Mouse (Mus musculus) embryo, embryonic 9.5 days (tissue): ENCODE results near the gene Psg16.

ENCODE experiments used
- DNase-seq: peaks from one replicate; pipeline ENCODE4 v3.0.0-alpha.2; 2017; ENCODE audit errors: extremely low spot score

Psg16 gene

DNA sequence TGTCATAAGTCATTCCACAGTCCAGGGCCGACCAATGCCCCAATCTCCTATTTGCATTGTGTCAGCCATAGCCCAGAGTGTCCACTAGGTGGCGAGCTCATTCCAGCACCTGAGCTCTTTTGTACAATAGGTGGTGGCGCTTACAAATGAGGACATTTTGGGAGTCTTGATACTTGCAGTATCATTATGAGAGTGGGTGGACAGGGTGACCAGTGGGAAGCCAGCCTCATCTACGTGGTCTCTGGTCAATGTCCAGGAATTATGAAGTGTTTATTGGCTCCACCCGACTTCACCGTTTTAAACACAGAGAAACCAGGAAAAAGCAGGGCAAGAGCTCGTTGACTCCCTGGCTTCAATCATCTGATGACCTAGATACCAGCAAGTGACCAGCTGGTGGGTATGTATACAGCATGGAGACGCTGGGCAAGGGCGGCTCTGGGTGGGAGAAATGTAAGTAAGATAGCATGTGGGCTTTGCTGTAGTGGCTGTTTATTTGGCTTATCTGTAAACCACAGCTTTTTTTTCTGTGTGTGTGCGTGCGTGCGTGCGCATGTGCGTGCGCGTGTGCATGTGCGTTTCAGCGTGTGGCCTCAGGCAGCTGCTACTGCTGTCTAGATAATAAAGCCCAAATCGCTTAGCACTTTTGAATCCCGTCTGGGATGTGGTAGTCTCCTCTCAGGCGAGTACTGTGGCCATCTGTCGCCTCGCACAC is at the start of gene Psg16:
TSS of gene Psg16 (plus strand) at position 137 of the 712 bp plus-strand sequence.
- peak; percentile 55 for DNase-seq

DNA sequence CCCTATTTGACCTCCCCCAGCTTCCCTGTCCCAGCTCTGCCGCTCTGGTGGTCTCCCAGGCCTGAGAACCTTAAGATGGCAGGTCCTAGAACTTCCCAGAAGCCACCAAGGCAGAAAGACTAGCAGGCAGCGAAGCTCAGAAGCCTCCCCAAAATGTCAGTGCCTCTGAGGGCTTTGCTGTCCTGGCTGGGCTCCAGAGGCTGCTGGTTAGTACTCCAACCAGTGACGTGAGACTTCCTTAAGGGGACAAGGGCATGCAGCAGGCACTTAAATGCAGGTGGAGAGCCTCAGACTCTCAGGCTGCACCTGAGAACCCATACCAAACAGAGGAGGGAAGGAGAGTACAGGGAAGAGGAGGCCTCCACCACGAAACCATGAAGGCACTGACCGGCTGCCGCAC is 49.7 kb upstream of the Psg16 start:
- no peak for DNase-seq

DNA sequence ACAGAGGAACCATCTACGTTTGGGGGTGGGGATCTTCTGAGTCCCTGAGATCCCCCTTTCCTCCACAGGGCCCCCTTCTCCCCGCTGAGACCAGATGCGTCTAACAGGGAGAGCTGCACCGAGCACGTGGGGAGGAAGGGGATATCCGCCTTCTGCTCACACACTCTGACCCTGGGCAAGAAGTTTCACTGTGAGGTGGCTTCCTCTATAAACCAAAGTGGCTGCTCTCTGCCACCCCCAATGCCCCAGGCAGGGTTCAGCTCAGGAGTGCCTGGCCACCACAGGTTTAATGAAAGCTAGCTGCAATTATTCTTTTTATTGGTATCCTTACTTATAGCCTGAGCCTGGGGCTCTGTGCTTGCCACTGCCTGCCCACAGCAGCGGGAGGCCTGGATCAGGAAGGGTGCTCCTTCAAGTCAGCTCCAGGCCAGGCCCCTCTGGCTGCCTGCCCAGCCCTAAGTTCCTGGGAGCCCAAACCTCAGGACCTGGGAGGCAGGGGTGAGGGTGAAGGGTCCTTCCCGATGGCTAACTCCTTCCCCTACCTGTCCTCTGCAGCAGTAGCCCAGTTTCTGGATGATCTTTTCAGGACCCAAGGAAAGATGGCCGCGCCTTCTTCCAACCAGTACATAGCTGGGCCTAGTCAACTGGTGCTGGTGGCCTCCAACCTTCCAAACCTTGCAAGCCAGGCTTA is 48.9 kb upstream of the Psg16 start:
- DNase-seq = no peak

DNA sequence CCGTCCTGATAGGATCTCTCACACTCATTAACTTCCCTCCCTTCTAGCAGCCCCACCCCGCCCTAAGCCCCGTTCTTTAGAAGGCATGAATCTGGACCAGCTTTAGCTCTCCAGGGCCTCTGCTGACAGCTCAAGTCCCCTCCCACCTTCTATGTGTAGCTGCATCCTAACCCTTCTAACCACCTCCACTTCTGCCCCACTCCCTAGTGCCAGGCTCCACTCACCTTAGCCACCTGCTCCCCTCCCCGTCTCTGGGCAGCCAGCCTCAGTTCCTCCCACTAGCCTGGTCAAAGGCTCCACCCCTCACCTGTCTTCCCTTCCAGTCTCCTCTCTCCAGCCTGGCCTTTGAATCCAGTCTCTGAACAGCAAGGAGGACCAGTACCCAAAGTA is 48.3 kb upstream of the Psg16 start:
- DNase-seq = no peak

DNA sequence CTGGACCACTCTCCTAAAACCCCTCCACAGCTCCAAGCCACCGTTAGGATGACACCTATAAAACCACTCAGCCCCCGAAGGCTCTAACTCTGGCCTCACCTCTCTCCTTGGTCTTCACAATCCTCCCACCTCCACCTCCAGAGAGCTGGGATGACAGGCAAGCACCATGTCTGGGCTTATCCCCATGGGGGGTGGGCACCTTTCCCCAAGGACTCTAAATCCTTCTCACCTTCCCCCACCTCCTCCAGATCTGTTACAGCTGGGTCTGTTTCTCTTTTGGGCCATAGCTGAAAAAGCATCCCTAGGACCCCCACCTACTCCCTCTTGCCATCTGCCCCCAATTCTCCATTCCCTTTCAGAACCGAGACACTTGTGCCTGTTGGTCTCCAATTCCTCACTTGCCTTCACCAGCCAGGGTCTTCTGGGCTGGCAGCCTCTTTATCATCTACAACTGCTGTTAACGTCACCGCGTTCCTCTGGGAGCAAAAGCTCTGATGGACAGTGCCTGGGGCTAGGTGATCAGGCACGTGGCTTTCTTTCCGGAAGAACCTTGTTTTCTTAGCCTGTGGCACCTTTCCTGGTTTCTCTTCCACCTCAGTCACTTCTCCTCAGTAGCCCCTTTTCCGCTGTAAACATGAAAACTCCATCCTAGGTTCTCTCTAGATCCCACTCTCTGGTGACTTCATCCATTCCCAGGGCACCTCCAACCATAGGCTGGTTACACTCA is 47.8 kb upstream of the Psg16 start:
- DNase-seq = no peak

DNA sequence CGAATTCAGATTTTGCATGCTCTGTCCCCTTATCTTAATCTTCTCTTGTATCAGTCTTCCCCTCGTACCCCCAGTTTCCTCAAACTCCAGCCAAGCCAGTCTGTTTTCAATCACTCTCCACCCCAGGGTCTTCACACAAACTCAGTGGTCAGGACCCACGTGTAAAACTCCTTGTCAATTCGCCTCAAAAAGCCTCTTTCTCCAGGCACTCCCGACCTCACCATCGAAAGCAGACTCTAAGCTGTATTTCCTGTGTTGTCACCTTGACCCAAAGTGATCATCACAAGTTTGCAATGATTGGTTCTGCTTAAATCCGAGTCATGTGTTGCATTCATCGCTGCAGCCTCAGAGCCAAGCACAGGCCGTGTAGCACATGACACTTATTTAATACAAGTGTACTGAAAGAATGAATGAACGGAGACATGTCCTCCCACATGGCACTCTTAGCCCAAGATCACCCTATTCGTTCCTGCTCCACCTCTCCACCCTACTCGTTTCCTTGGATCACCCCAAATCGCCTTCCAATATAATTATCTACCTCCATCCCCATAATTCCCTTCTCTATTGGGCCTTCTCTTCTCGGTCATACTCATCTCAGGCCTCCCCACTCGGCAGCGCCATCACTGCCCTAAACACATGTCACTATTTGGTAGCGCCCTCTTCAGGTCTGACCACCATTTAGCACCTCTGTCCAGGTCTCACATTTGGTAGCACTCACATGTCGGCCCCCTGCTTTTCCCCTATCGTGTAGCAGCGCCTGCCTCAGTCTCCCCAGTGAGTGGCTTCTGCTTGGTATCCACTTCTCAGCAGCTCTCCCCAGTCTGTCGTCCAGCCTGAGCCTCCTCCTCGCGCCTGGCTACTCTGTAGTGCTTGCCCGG is 46.9 kb upstream of the Psg16 start:
- DNase-seq = no peak

DNA sequence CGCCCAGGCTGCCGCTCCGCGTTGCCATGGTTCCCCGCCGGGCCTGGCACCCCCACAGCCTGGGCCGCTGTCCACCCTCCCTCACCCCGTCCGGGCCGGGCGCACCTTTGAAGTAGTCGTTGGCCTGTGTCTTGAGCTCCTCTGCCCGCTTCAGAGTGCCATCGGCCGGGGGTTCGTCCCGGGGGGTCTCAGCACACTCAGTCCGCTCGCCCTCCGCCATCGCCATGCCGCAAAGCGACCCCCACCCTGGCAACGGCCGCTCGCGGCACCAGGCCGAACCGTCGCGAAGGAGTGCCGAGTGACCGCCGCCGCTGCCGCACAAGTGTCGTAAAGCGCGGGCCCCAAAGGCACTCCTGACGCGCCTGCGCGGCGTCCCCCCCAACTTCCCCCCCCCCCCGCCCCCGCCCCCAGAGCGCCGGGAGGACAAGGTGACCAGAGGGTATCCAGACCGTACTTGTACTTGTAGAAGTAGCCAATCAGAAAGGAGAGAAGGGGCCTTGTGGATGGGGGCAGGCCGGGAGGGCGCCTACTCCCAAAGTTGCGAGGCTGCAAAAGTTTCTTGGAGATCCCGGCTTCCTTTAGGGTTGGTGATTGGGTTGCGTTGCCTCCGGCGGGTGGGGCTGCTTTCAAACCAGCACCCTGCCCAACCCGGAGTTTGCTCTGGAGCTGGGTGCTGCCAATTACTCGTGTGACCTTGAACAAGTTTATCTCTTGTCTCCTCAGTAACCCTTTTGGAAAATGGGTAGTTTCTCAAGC is 46.1 kb upstream of the Psg16 start, which contains the start of gene Ppp5c:
TSS of gene Ppp5c (minus strand) at position 337 of the 756 bp plus-strand sequence.
- DNase-seq = peak; percentile 98

DNA sequence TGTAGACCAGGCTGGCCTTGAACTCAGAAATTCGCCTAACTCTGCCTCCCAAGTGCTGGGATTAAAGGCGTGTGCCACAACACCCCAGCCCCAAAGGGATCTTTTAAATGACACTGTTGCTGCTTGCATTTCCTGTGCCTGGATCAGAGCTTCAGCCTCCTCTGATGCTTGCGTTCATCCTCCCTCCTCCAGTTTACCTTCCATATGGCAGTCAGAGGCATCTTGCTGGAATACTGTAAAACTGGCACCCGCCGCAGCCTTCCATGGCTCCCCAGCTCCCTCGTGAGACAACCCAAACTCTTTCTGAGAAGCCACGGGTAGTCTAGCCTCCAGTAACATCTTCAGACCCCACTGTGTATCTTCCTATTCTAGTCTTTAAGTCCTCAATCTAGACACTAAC is 44.9 kb upstream of the Psg16 start:
- no peak for DNase-seq

DNA sequence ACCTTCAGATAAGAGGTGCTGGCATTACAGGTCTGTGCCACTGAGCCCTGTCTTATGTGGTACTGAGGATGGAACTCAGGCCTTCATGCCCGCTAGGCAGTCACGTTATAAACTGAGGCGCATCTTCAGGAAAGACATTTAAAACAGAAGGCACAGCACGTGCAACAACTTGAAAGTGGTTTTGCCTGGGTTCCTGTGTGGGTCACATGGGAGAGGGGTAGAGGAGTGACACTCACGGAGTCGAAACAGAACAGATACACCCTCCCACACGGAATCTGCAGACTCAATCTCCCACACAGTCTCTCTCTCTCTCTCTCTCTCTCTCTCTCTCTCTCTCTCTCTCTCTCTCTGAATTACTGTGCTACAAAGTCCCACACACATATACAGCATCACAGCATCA is 43.6 kb upstream of the Psg16 start:
- no peak for DNase-seq

DNA sequence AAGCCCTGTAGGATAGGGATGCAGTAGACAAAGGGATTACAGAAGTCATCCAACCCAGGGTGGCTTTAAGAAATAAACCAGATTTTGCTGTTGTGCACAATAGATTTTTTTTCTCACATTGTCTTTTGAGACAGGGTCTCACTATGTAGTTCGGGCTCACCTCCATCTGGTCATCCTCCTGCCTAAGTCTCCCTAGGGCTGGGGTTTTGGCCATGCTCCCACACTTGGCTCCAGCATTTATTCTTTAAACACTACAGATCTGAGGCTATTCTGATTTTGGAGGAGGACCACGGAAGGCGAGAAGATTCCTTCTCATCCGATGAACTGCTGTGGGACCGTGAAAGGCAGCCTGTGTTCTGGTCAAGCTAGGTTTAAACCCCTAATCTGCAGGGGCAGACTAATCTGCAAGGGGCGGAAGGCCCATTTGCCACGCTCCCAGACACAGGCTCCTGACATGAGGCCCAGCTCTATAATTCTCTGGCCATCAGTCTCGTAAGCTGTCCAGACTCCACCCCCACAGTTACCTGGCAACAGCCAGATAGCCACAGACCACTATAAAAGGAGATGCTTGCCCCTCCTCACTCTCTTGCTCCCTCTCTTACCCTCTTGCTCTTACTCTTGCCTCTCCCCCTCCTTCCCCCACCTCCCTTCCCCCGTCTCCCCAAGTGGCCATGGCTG is 35.7 kb upstream of the Psg16 start:
- no peak for DNase-seq

DNA sequence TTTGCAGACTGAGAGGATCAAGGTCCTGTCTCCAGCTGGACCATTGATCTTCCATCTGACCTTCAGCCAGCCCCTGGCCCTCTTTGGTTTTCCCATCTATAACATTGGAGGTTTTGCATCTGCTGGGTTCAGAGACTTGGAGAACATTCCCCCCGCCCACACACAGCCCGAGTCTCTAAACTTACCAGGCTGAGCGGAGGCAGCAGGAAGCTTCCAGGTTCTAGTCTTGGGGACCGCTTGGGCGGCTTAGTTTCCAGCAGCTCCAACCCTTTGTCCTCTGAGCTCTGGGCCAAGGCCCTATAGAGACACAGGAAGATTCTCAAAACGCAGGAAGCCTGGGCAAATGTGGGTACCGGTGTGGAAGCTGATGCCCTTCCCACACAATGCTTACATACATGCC is 34.5 kb upstream of the Psg16 start:
- DNase-seq = no peak

DNA sequence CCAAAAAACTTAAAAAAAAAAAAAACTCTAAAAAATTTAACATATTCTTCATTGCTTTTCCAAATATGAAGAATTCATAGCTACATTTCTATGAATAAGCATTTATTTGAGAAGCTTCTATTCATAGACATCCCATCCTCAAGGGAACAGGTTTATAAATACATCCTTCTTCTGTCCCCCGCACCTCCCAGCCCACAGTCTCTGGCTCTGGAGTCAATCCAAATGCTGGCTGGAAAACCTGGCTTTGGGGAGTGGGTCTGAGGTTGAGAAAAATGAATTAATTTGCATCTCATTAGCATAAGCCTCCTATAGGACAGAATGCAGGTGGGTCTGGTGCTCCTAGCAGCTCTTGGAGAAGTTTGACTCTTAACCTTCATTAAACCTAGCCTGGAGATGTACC is 28.1 kb upstream of the Psg16 start:
- no peak for DNase-seq

DNA sequence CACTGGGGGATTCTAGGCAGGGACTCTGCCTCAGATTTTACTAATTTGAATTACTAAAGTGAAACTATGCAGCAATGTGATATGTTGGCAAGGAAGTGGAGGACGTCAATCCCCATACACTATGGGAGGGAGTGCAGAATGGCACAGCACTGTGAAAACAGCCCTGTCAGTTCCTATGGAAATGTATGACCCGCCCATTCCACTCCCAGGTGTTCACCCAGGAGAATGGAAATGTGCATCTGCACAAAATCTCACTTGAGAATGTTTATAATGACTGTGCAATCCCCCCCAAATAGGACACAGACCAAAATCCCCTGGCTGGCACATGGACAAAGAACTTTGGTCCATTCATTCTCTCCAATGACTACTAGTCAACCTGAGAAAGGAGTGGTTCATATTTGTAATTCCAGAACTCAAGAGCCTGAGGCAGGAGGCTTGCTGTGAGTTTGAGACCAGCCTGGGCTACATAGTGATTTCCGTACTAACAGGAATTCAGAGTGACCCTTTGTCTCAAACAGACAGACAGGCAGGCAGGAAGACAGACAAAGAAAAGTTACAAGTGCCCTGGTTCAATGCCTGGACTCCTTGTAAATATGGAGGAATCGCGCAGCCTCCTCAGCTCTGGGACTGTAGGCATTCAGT is 26.7 kb upstream of the Psg16 start:
- DNase-seq = no peak

DNA sequence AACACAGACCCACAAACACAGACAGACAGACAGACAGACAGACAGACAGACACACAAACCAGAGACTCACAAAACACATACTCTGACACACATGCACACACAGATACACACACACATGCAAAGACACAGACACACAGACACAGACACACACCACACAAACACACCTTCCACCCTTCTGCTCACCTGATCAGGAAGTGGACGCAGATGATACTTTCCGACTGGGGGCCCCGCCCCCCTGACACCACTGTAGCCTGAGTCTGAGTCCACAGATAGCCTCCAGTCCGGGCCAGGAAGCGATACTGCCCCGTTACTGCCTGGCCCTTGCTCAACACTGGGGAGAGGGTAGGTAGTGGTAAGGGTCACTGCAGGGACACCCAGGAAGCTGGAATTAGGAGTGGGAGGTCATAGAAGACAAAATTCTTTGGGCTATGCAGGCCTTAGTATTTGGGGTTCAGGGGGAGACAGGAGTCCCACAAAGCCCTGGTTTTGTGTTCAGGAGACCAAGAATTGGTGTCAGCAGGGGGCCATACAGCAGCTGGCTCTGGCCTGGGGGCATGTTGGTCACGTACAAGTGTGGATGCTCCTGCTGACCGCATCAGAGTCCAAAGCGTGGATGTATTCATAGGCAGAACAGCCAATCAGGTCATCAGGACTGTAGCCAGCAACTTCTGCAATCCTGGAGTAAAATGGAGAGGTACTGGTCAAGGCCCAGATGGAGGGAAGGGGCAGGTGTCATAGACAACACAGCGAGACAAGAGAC is 25.2 kb upstream of the Psg16 start:
- no peak for DNase-seq

DNA sequence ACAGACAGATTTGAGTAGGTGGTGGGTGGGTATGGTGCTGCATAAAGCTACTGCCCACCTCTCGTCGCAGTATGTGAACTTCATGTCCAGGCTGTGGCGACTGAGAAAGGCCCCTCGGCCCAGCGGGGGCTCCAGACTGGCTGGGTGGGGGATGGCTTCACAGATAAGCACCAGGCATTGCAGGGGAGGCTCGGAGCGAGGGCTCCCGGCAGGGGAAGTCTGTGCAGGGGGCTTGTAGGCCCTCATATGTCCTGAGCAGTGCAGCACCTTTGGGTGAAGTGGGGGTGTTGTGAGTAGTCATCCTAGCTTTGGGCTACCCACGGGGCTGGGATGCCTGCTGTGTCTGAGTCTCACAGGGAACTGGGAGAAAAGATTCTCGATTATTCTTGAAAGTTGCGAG is 23.3 kb upstream of the Psg16 start:
- no peak for DNase-seq

DNA sequence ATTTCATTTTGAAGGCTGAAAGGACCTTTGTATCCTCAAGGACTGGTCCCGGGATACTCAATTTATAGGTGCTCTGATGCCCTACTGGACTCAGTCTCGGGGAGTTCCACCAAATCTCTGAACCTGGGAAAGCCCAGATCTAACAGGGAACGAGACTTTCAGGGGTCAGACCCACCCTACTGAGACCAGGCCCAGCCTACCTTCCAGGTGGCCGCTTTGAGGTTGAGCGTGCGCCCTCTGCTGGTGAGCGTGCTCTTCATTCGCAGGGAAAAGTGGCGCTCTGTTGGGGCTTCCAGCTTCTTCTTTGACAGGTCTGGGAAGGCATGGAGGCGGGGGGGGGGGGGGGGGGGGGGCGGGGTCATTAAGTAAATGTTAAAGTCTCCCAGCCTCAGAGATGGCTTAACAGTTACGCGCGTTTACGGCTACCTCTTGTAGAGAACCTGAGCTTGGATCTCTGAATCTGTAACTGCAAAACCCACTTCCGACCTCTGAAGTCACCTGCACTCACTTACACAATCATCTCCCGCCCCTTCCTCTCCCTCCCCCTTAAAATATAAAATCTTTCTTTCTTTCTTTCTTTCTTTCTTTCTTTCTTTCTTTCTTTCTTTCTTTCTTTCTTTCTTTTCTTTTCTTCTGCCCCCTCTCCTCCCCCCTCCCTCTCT is 22.8 kb upstream of the Psg16 start:
- peak; percentile 69 for DNase-seq

DNA sequence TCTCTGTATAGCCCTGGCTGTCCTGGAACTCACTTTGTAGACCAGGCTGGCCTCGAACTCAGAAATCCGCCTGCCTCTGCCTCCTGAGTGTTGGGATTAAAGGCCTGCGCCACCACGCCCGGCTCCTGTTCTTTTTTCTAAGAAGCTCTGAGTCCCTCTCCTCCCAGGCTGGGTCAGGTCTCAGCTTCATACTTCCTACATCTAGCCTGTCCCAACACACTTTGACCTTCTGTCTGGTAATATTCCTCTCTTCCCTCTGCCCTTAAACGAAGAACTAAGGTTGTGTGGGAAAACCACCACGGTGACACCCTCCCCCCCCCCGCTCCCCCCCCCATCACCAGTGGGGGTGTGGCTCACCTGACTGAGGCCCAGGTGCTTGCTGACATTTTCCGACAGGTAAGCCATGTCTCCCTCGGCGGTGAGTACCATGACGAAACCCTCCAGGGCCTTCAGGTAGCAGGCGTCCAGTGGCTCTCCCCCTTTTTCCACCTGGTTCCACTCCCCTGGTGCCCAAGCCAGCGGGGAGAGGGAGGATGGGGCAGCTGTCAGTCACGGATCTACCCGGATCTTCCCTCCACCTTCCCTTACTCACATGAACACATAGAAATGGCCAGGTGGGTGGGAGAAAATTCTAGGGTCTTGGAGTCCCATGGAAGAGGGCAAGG is 19.4 kb upstream of the Psg16 start:
- no peak for DNase-seq

DNA sequence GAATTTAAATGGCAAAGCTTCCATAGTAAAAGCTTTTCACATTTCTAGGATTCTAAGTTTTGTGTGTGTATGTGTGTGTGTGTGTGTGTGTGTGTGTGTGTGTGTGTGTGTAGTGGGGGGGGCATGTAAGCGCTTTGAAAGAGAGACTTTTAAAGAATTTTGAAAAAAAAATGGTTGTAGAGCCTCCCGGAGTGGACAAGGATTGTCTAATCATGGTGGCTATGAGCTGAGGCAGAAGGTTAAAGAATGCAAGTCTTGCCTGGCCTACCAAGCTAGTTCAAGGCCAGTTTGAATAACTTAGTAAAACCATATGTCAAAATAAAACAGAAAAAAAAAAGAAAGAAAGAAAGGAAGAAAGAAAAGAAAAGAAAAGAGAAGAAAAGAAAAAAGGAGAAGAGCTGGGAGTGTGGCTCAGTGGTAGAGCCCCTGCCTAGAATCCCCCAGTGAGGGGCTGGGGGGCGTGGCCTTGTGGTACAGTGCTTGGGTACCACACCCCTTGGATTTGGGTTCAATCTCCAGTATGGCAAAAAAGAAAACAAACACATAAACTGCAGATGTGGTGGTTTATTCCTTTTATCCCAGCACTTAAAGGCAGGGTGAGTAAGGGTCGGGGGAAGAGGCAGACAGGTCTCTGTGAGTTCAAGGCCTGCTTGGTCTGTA is 18.4 kb upstream of the Psg16 start:
- DNase-seq = no peak
